Mouse (Mus musculus) C3H10T1/2 (cell line): Measurements from ENCODE around the gene Sema6c. TPM values are rescaled to one million over a fixed set of nuclear protein-coding genes. Genes with fewer than 3 reads are reported as not detected.

ENCODE experiments used
- polyA plus RNA-seq, 2 experiments: library from polyadenylated mRNA; unstranded; fragments of >200 nt; fragmentation: generic; extraction: Trizol; gene quantifications; one replicate each; pipeline ENCODE4 v1.2.1; 2012; ENCODE audit warnings: missing spikeins in 2 of 2

Gene Sema6c
- polyA plus RNA-seq = 10 to 100 TPM in 1 of 2 experiments, 1 to 10 TPM in 1; 1.2 to 10.8 TPM

DNA sequence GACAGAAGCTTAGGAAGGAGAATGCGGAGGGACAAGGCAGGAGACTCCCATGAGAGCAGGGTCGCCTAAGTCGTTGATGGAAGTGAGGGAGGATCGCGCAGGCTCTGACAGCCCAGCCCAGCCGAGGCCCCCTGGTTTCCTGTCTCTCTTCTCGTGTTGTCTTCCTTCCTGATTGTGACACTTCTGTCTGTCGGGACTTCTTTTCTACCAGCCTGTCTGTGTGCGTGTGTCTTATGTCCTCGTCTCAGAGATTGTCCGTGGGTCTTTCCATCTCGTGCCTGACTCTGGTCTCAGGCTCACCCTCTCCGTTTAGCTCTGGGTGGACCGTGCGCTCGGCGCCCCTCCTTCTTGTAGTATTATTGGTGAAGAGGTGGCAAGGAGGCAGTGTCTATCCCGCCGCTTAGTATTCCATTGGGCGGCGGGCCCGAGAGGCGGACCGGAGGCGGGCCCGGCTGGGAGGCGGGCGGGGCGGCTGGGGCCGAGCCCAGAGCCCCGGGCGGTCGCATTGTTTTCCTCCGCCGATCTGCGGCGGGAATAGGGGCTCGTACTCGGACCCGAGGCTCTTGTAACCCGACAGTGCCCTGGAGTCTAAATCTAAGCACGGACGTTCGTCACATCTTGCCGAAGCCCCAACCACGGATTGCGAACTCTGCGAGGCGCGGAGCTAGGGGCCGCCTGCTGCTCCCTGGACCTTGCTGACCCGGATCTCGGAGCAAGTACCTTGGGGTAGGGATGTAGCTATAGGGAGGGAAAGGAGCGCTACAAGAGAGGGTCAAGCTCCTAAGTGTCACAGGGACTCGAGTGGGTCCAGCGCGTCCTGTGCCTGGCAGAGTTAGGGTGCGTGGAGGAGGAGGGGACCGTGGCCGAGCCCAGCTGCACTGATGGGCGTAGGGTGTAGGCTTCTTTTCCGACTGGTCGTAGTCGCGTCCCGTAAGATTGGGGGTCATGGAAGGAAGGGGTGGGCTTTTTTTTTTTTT lies at the start of gene Sema6c:
Gene Sema6c (plus strand): TSS at position 471 of the 977 bp plus-strand sequence.

DNA sequence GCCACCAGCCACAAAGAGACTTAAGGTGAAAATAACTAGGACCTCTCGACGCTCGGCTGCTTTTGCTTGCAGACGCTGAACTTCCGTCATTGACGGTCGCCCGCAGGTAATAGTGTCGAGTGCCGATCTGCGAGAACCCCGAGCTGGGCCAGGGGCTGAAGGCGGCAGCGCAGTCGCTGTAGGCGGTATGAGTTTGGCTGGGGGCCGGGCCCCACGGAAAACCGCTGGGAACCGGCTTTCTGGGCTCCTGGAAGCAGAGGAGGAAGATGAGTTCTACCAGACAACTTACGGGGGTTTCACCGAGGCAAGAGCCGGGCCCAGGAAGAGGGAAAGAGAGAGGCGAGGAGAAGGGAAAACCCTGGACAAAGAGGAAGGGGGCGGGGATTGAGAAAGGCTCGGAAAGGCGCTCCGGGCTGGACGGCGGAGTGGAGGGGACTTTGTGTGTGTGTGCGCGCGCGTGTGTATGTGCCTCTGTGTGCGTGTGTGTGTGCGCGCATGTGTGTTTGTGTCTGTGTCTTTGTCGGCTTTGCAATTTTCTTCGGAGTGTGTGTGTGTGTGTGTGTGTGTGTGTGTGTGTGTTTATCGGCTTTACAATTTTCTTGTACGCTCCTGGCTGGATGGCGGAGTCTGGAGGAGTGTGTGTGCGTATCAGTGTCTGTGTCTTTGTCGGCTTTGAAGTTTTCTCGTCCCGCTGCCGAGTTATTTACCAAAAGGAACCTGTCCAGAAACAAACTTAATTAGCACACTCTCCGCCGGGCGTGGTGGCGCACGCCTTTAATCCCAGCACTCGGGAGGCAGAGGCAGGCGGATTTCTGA lies 49.1 kb upstream of the Sema6c start, which contains the start of gene Vps72:
Gene Vps72 (plus strand): TSS at position 112 of the 816 bp plus-strand sequence.

DNA sequence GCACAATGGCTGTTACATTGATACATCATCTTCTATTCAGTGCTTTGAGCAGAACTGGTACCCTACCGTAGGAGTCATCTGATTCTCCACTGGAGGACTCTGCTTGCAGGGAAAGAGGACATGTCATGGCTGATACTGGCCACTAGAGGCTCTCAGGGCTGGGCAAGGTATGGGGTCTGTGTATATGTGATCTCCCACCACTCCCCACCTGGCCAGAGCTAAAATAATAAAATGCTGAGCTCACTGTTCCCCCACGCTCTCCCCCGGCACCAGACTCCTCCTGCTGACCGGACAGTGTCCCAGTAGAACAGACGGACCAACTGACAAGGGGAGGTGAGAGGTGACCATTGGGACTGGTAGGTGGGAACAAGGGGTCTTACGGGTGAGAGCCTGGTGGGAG lies 36.0 kb upstream of the Sema6c start, which contains the start of gene Tmod4:
Gene Tmod4 (plus strand): TSS at position 231 of the 400 bp plus-strand sequence.

DNA sequence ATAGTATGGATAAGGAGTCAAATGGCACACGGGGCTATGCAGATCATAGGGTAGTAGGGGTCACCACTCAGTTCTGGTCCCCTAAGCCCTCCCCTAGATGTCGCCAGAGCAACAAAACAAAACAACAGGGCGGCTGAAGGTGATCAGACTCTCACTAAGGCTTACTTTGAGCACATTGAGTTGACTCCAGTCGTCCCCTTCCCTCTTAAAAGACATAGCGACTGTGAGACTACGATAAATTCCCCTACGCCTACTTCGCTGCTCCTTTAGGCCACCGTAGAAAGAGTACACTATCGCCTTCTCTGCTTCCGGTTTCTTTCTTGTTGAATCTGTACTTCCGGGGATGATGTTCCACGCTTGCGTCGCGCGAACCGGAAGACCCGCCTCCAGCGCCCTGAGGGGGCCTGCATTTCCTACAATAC lies 26.6 kb upstream of the Sema6c start, which contains the start of the genes Scnm1 and Lysmd1:
Gene Scnm1 (minus strand): TSS at position 332 of the 422 bp plus-strand sequence.
Gene Lysmd1 (plus strand): TSS at position 409 of the 422 bp plus-strand sequence.

DNA sequence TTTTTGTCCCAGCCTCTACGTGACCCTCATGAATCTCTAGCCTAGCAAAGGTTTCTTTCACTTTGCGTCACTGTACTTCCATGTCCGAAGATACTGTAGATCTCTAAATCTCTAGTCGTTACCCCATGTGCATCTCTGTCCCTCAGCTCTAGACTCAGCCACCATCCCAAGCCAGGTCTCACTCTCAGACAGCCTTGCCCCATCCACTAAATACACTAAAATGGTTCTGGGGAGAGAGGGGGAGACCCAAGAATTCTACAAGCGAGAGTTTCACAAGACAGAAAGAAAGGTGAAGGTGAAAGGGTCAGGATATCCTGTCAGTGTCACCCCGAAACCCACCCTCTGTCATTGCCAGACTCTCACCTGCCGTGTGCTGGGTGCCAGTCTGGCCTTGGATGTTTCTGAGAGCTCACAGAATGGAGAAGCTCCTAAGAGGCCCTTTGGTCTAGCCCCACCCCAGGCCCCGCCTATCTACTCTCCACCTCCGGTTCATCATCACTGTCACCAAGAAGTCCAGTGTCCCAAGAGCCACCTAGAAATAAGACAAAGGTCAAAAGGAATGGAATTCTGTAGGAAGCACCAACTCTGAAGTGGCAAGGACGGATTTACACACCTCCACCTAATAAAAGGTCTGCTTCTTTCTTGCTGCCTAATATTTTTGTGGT lies 18.2 kb upstream of the Sema6c start, which contains the start of gene Tnfaip8l2:
Gene Tnfaip8l2 (minus strand): TSS at position 409 of the 665 bp plus-strand sequence.

DNA sequence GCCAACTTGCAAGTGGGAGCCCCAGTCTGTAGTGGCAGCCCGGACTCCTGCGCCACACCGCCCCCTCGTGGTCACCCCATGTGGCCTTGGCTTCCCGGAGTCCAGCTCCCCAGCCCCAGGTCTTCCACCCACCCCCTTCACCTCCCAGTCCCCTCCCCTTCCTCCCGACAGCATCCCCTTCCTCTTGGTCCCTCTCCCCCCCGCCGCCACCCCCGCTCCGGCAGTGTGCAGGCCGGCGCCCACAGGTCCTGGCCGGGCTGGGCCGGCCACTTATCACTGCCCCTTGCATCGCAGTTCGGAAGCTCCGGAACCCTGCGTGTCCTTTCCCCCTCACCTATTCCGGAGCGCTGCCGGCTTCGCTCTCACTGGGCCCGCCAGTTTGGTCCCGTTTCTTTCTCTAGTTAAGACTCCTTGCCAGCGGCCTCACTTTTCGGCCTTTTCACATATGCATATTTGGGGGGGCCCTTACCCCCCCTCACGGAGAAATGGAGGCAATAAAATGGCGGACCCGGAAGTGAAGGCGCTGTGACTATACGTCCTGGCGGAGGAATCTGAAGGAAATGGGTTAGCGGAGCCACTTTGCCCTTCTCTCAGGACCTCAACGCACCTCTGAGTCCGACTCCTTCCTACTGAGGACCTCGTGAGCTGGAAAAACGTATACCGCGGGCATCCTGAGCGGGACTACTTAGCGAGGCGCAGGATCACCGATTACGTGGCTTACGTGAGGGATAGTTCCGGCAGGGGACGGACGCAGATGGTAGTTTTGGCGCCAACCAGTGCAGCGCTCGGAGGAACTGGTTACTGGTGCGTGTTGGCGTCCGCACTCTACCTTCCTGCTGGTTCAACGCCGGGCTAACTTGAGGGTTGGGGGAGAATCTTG lies 57.2 kb downstream of the Sema6c start, which contains the start of gene Gabpb2:
Gene Gabpb2 (minus strand): TSS at position 662 of the 880 bp plus-strand sequence.

Other genes with a start within 250 kb of the Sema6c start
- 1 to 10 TPM in 1 of 2 experiments, under 1 TPM in 1; 0.09 to 8.3 TPM for gene Selenbp1, start 227.4 kb upstream of the Sema6c start, polyA plus RNA-seq
- gene Rfx5, start 206.4 kb upstream of the Sema6c start, polyA plus RNA-seq = 10 to 100 TPM in 1 of 2 experiments, under 1 TPM in 1; 0.34 to 11.8 TPM
- 10 to 100 TPM; 16.7 to 52.4 TPM for gene Pi4kb, start 185.7 kb upstream of the Sema6c start, polyA plus RNA-seq
- gene Zfp687, start 145.0 kb upstream of the Sema6c start, polyA plus RNA-seq = 10 to 100 TPM in 1 of 2 experiments, 1 to 10 TPM in 1; 9.0 to 16.3 TPM
- 100 to 1,000 TPM; 161 to 228 TPM for gene Psmd4, start 117.8 kb upstream of the Sema6c start, polyA plus RNA-seq
- gene Pip5k1a, start 53.5 kb upstream of the Sema6c start, polyA plus RNA-seq = 10 to 100 TPM in 1 of 2 experiments, 1 to 10 TPM in 1; 5.5 to 15.4 TPM
- 10 to 100 TPM; 65.6 to 87.8 TPM for gene Vps72, start 49.4 kb upstream of the Sema6c start, polyA plus RNA-seq
- gene Tmod4, start 36.0 kb upstream of the Sema6c start, polyA plus RNA-seq = 1 to 10 TPM in 1 of 2 experiments, under 1 TPM in 1; 0.12 to 2.2 TPM
- 10 to 100 TPM; 37.1 to 41.3 TPM for gene Scnm1, start 26.4 kb upstream of the Sema6c start, polyA plus RNA-seq
- 1 to 10 TPM; 1.4 to 6.5 TPM for gene Lysmd1, start 26.4 kb upstream of the Sema6c start, polyA plus RNA-seq
- gene Tnfaip8l2, start 18.1 kb upstream of the Sema6c start, polyA plus RNA-seq = under 1 TPM in 1 of 2 experiments, not detected in 1; 0.25 TPM
- gene Gabpb2, start 57.5 kb downstream of the Sema6c start, polyA plus RNA-seq = 1 to 10 TPM in 1 of 2 experiments, under 1 TPM in 1; 0.46 to 5.0 TPM
- 10 to 100 TPM; 32.7 to 44.2 TPM for gene Cdc42se1, start 68.3 kb downstream of the Sema6c start, polyA plus RNA-seq
- 1 to 10 TPM; 3.7 to 6.4 TPM for gene Mllt11, start 71.7 kb downstream of the Sema6c start, polyA plus RNA-seq
- gene Gm128, start 81.1 kb downstream of the Sema6c start, polyA plus RNA-seq = under 1 TPM; 0.02 to 0.13 TPM
- under 1 TPM in 1 of 2 experiments, not detected in 1; 0.27 TPM for gene Bnipl, start 90.7 kb downstream of the Sema6c start, polyA plus RNA-seq
- gene Mindy1, start 120.9 kb downstream of the Sema6c start, polyA plus RNA-seq = 10 to 100 TPM; 20.9 to 35.4 TPM
- gene Prune1, start 121.6 kb downstream of the Sema6c start, polyA plus RNA-seq = 10 to 100 TPM in 1 of 2 experiments, 1 to 10 TPM in 1; 4.4 to 13.2 TPM
- 1 to 10 TPM; 1.6 to 2.8 TPM for gene Anxa9, start 146.7 kb downstream of the Sema6c start, polyA plus RNA-seq
- gene Cers2, start 154.3 kb downstream of the Sema6c start, polyA plus RNA-seq = 100 to 1,000 TPM in 1 of 2 experiments, 10 to 100 TPM in 1; 63.2 to 101 TPM
- 10 to 100 TPM in 1 of 2 experiments, 1 to 10 TPM in 1; 1.9 to 12.4 TPM for gene Setdb1, start 196.7 kb downstream of the Sema6c start, polyA plus RNA-seq
- gene 4930558C23Rik, start 242.4 kb downstream of the Sema6c start, polyA plus RNA-seq = not detected